Mouse (Mus musculus) limb, embryonic 15.5 days (tissue): ENCODE data around the gene Brsk2. TPM values are rescaled to one million over a fixed set of nuclear protein-coding genes. Genes with fewer than 3 reads are reported as not detected.
"Not testable (repeated sequence)": the region's sequence is repeated elsewhere in the genome, so short reads cannot be mapped to it uniquely, and the experiment has no call there.

ENCODE experiments used
- ATAC-seq: fragments of 200-750 bp; cut with Nextera tagmentation; 2 replicates; pipeline ENCODE4 v1.8.0; 2017; ENCODE audit warnings: low read depth, moderate TSS enrichment; ENCODE audit not compliant: insufficient number of reproducible peaks, low FRiP score, low TSS enrichment
- H3K27ac ChIP-seq: fragments of 300-500 bp; sonication (generic); 2 replicates; pipeline ENCODE4 v1.5.1; 2015; ENCODE audit warnings: moderate library complexity, mild to moderate bottlenecking, inconsistent platforms
- H3K27me3 ChIP-seq: fragments of 300-500 bp; sonication (generic); 2 replicates; pipeline ENCODE4 v1.6.1; 2015; ENCODE audit warnings: inconsistent platforms
- H3K36me3 ChIP-seq: fragments of 300-500 bp; sonication (generic); 2 replicates; pipeline ENCODE4 v1.6.1; 2015; ENCODE audit warnings: inconsistent platforms
- H3K4me1 ChIP-seq: fragments of 300-500 bp; sonication (generic); 2 replicates; pipeline ENCODE4 v1.6.1; 2015; ENCODE audit warnings: inconsistent platforms
- H3K4me2 ChIP-seq: fragments of 300-500 bp; sonication (generic); 2 replicates; pipeline ENCODE4 v1.6.1; 2015; ENCODE audit warnings: mild to moderate bottlenecking, inconsistent platforms
- H3K4me3 ChIP-seq: fragments of 300-500 bp; sonication (generic); 2 replicates; pipeline ENCODE4 v1.5.1; 2015; ENCODE audit warnings: mild to moderate bottlenecking, inconsistent platforms
- H3K9ac ChIP-seq: fragments of 300-500 bp; sonication (generic); 2 replicates; pipeline ENCODE4 v1.6.1; 2015; ENCODE audit warnings: inconsistent platforms
- H3K9me3 ChIP-seq: fragments of 300-500 bp; sonication (generic); 2 replicates; pipeline ENCODE4 v1.6.1; 2016; ENCODE audit warnings: inconsistent platforms
- WGBS: fragments of 180-500 bp; shearing (Covaris S2); methylation state at CpG from one replicate; pipeline ENCODE4 v1.1.7; 2015; 5-methylcytosine and 5-hydroxymethylcytosine counted together
- polyA plus RNA-seq: library from polyadenylated mRNA; unstranded; fragments of >200 nt; fragmentation: Nextera tagmentation; extraction: Ambion mirVana; gene quantifications from 2 replicates; pipeline ENCODE4 v1.2.1, GENCODE M21; 2015

The Brsk2 gene
- polyA plus RNA-seq, result 0.55 and 0.95 TPM in 2 replicates

DNA sequence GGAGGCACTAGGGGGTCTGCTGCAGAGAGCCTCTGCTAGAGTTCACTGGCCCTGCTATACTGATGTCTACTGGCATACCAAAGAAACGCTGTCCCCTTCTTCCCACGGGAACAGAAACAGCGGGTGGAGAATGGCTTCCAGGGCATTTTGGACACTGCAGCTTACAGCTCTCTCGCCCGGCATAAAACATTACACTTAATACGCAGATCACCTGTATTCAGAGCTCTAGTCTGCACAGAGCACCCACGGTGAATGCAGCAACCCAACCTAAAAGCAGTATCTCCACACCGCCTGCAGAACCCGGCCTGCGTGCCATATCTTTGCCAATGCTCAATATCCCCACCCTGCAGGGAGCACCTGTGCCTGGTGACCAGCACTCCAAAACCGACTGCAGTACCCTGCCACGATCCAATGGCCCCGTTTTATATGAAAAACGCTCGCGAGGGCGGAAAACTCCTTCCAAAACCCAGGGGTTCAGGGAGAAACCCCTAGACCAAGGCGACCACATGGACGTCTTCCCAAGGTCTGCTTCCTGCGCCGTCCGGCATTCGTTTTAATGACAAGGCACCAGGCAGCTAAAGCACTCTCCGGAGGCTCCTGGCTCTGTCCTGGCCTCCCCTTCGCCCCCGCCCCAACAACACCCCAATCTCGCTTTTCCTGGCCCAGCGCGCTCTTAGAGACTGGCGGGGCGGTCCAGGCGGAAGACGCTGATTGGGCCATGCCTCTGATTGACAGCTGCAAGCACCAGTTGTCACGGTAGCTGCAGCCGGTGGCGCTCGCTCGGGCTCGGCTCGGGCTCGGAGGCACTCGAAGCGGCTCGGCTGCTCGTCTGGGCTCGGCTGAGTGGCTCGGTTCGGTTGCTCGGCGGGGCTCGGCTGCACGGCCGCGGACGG lies at the start of gene Brsk2:
Gene Brsk2, plus strand, starts transcription at position 846 of the 893 bp plus-strand sequence.
- Histone ChIP-seq H3K4me2 (peak within 1 kb of the TSS; percentile 91), H3K9ac (no peak within 1 kb of the TSS), H3K4me3 (peak within 1 kb of the TSS; percentile 48), H3K4me1 (peaks cover 17% of the 10 kb centered on the region), H3K27ac (no peak within 1 kb of the TSS), H3K27me3 (peaks cover 89% of the 10 kb centered on the region), H3K9me3 (no peaks in the 10 kb centered on the region), H3K36me3 (no peaks in the 10 kb centered on the region)
- peak; percentile 88 for ATAC-seq
- 2% methylated on average over 54 of the region's 55 CpGs for WGBS

DNA sequence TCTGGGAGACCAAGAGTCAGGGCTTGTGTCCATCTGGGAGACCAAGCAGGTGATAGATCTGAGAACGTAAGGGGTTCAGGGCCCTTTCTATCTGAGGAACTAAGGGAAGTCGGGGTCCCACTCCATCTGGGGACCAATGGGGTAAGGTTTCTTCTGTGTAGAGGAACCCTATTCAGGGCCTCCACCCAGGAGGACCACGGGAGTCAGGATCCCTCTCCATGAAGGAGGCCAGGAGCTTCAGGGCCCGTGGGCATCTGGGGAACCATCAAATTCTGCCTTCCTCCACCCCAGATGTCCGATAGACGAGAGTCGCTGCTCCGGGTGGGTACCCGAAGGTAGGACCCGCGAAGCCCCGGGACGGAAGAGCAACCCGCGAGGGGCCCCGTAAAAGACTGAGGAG lies 47.7 kb upstream of the Brsk2 start:
- peak overlapping the region; percentile 82 for H3K4me3 ChIP-seq
- 1% methylated on average over 16 of the region's 16 CpGs for WGBS
- H3K27me3 ChIP-seq, result peaks cover 14% of the 10 kb centered on the region
- no peaks in the 10 kb centered on the region for H3K36me3 ChIP-seq
- no peaks in the 10 kb centered on the region for H3K9me3 ChIP-seq
- peak; percentile 23 for ATAC-seq
- H3K4me1 ChIP-seq, result peaks cover 17% of the 10 kb centered on the region
- peak overlapping the region; percentile 48 for H3K27ac ChIP-seq
- H3K9ac ChIP-seq, result peak overlapping the region; percentile 86
- peak overlapping the region; percentile 76 for H3K4me2 ChIP-seq

- Histone ChIP-seq H3K9me3 (no peaks in the 10 kb centered on the region), H3K4me3 (peak overlapping the region; percentile 82), H3K36me3 (no peaks in the 10 kb centered on the region), H3K27ac (peak overlapping the region; percentile 54), H3K27me3 (peaks cover 14% of the 10 kb centered on the region), H3K9ac (peak overlapping the region; percentile 86), H3K4me2 (peak overlapping the region; percentile 76), H3K4me1 (peaks cover 17% of the 10 kb centered on the region)
- ATAC-seq, result peak; percentile 95
- under 1% methylated on average over 44 of the region's 44 CpGs for WGBS
Measured at GRCm38 (mm10) chr7:141902269-141902729, 47.3 kb upstream of the Brsk2 start.

GRCm38 (mm10) chr7:141902791-141903190 lies 46.8 kb upstream of the Brsk2 start:
- H3K27ac ChIP-seq, result peak overlapping the region; percentile 54; the same call in 1 of the 2 replicates
- peak overlapping the region; percentile 82 for H3K4me3 ChIP-seq
- H3K4me2 ChIP-seq, result peak overlapping the region; percentile 63
- peaks cover 17% of the 10 kb centered on the region for H3K4me1 ChIP-seq
- no peaks in the 10 kb centered on the region for H3K9me3 ChIP-seq
- 67% methylated on average over 4 of the region's 4 CpGs for WGBS
- ATAC-seq, result no peak
- no peak overlapping the region for H3K9ac ChIP-seq
- peaks cover 14% of the 10 kb centered on the region for H3K27me3 ChIP-seq
- H3K36me3 ChIP-seq, result no peaks in the 10 kb centered on the region

- no peak for ATAC-seq
- Histone ChIP-seq H3K9ac (no peak overlapping the region), H3K27ac (no peak overlapping the region), H3K4me3 (no peak overlapping the region), H3K36me3 (no peaks in the 10 kb centered on the region), H3K4me1 (no peaks in the 10 kb centered on the region), H3K27me3 (peaks cover 37% of the 10 kb centered on the region), H3K4me2 (no peak overlapping the region), H3K9me3 (no peaks in the 10 kb centered on the region)
- 72% methylated on average over 6 of the region's 6 CpGs for WGBS
Measured at GRCm38 (mm10) chr7:141908591-141908990, 41.0 kb upstream of the Brsk2 start.

GRCm38 (mm10) chr7:141911305-141911704 lies 38.2 kb upstream of the Brsk2 start:
- no peak overlapping the region for H3K4me2 ChIP-seq
- no peak overlapping the region for H3K27ac ChIP-seq
- no peak overlapping the region for H3K9ac ChIP-seq
- 46% methylated on average over 3 of the region's 3 CpGs for WGBS
- H3K4me1 ChIP-seq, result no peaks in the 10 kb centered on the region
- ATAC-seq, result no peak
- no peaks in the 10 kb centered on the region for H3K9me3 ChIP-seq
- H3K27me3 ChIP-seq, result peaks cover 28% of the 10 kb centered on the region
- no peak overlapping the region for H3K4me3 ChIP-seq
- H3K36me3 ChIP-seq, result no peaks in the 10 kb centered on the region

GRCm38 (mm10) chr7:141918407-141918806 lies 31.1 kb upstream of the Brsk2 start, which contains the start of gene Tollip:
Gene Tollip (minus strand): TSS chr7:141918507.
- no peak for ATAC-seq
- Histone ChIP-seq H3K36me3 (no peaks in the 10 kb centered on the region), H3K27me3 (peaks cover under 1% of the 10 kb centered on the region; the same call in 1 of the 2 replicates), H3K9ac (no peak within 1 kb of the TSS), H3K4me2 (no peak within 1 kb of the TSS), H3K4me3 (no peak within 1 kb of the TSS), H3K4me1 (no peaks in the 10 kb centered on the region), H3K27ac (no peak within 1 kb of the TSS), H3K9me3 (no peaks in the 10 kb centered on the region)
- WGBS, result 85% methylated on average over 2 of the region's 2 CpGs

DNA sequence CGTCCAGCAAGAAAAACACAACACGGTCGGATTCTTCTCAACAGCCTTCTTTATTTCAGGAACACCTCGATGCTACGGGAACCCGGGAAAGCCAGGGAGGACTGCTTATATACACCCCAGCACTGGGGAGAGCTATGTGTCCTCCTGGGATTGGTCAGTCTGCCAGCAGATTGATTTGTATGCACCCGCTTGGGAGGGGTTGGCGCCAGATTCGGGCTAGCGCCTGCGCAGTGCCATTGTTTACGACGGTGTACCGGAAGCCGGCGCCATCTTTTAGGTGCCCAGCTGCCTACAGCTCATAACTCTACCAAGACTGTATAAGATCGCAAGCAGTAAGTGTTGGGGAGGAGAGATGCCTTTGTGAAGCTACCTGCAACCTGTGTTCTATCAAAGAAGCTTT lies 25.4 kb upstream of the Brsk2 start:
- not testable (repeated sequence) for H3K27ac ChIP-seq, H3K9me3 ChIP-seq, H3K4me3 ChIP-seq, ATAC-seq, H3K36me3 ChIP-seq, H3K27me3 ChIP-seq, H3K4me1 ChIP-seq, H3K4me2 ChIP-seq, H3K9ac ChIP-seq
- WGBS, result 93% methylated on average over 17 of the region's 17 CpGs

DNA sequence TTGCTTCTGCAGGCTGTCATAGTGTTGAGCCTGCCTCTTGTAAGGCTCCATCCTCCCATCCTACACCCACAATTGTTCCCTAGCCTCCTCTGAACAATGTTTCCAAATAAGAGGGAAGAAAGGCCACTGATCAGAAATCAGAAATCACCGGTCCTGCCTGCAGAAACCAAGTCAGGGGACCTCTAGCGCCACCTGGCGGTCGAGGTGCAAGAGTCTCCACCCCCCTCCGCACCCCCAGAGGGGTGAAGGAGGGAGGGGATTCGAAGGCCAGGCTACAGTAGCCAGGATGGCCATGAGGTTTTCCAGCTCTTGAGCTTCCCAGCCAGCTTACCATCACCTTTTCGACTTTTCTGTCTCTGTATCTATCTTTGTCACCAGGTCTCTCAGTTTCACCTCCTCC lies 24.6 kb upstream of the Brsk2 start:
- no peaks in the 10 kb centered on the region for H3K36me3 ChIP-seq
- H3K9ac ChIP-seq, result no peak overlapping the region
- no peak overlapping the region for H3K4me2 ChIP-seq
- no peak for ATAC-seq
- H3K4me1 ChIP-seq, result no peaks in the 10 kb centered on the region
- H3K9me3 ChIP-seq, result no peaks in the 10 kb centered on the region
- 7% methylated on average over 7 of the region's 7 CpGs for WGBS
- no peak overlapping the region for H3K27ac ChIP-seq
- H3K27me3 ChIP-seq, result no peaks in the 10 kb centered on the region
- no peak overlapping the region for H3K4me3 ChIP-seq

- Histone ChIP-seq H3K27ac (no peak overlapping the region), H3K4me3 (no peak overlapping the region), H3K9ac (no peak overlapping the region), H3K9me3 (no peaks in the 10 kb centered on the region), H3K4me2 (no peak overlapping the region), H3K36me3 (no peaks in the 10 kb centered on the region), H3K27me3 (no peaks in the 10 kb centered on the region; the same call in 1 of the 2 replicates), H3K4me1 (no peaks in the 10 kb centered on the region)
- ATAC-seq, result no peak
- WGBS, result 82% methylated on average over 10 of the region's 10 CpGs
Measured at GRCm38 (mm10) chr7:141928642-141929041, 20.9 kb upstream of the Brsk2 start.

DNA sequence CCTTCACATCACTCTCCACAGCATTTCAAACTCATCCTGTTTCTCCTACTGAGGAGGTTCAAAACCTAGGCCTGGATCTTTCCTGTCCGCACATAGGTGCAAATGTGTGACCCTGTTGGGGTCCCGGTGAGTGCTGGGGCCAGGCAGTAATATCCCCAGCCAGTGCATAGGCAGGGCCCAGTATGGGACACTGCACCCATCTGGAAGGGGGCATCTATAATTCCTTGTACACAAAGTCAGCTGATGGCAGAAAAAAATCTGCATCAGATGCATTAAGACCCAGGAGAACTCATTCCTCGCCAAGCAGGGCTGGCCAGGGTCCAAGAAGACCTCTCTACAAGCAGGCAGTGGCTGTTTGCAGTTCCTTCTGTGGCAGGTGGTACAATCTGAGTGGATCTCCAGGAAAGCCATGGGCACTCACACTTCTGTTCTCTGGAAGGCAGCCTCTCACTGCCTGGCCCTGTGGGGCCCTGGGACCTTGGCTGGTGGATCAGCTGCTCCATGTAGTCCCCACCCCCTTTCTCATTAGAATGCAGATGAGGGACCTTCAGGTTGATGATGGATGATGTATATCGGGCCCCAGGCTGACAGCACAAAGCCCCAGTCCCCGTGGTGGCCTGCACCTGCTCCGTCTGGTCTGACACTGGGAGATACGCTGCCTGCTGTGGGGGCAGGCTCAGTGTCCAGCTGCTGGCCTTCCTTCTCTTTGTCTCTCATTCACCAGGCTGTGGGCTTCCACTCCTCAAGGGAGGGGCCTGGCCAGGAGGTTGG lies 15.2 kb upstream of the Brsk2 start:
- Histone ChIP-seq H3K36me3 (no peaks in the 10 kb centered on the region), H3K4me2 (no peak overlapping the region), H3K9me3 (no peaks in the 10 kb centered on the region), H3K4me3 (no peak overlapping the region), H3K27ac (no peak overlapping the region), H3K27me3 (peaks cover 13% of the 10 kb centered on the region; the same call in 1 of the 2 replicates), H3K9ac (no peak overlapping the region), H3K4me1 (no peaks in the 10 kb centered on the region)
- 69% methylated on average over 7 of the region's 7 CpGs for WGBS
- ATAC-seq, result no peak

- H3K27ac ChIP-seq, result no peak overlapping the region
- no peak overlapping the region for H3K4me2 ChIP-seq
- no peak for ATAC-seq
- H3K36me3 ChIP-seq, result no peaks in the 10 kb centered on the region
- WGBS, result 86% methylated on average over 6 of the region's 6 CpGs
- H3K27me3 ChIP-seq, result peaks cover 13% of the 10 kb centered on the region; the same call in 1 of the 2 replicates
- no peaks in the 10 kb centered on the region for H3K4me1 ChIP-seq
- no peak overlapping the region for H3K4me3 ChIP-seq
- H3K9ac ChIP-seq, result no peak overlapping the region
- H3K9me3 ChIP-seq, result no peaks in the 10 kb centered on the region
Measured at GRCm38 (mm10) chr7:141934951-141935350, 14.6 kb upstream of the Brsk2 start.
